Mouse (Mus musculus) spleen, adult 2 months (tissue): ENCODE results near the gene Sh3gl1. TPM values are rescaled to one million over a fixed set of nuclear protein-coding genes. Genes with fewer than 3 reads are reported as not detected.

Source experiments
- DNase-seq, 2 experiments: peaks; one replicate each; pipeline versions ENCODE4 v3.0.0 to v3.0.0-alpha.2; 2012 to 2021; ENCODE audit warnings: low spot score in 2 of 2, low read depth in 1 of 2
- H3K27ac ChIP-seq: fragments of 200-500 bp; 2 replicates; pipeline ENCODE4 v1.5.1; 2012; ENCODE audit warnings: low read length, inconsistent platforms; ENCODE audit not compliant: insufficient read depth
- H3K27me3 ChIP-seq: fragments of 200-500 bp; 2 replicates; pipeline ENCODE4 v1.6.1; 2012; ENCODE audit warnings: mild to moderate bottlenecking, moderate library complexity, low read length, inconsistent platforms; ENCODE audit not compliant: control insufficient read depth, insufficient read depth
- H3K36me3 ChIP-seq: fragments of 200-500 bp; 2 replicates; pipeline ENCODE4 v1.6.1; 2012; ENCODE audit warnings: mild to moderate bottlenecking, low read length, inconsistent platforms; ENCODE audit not compliant: control insufficient read depth, insufficient read depth
- H3K4me1 ChIP-seq: fragments of 200-500 bp; 2 replicates; pipeline ENCODE4 v1.6.1; 2011; ENCODE audit warnings: inconsistent platforms; ENCODE audit not compliant: control insufficient read depth, insufficient read depth, insufficient read length
- H3K4me3 ChIP-seq: fragments of 200-500 bp; 2 replicates; pipeline ENCODE4 v1.5.1; 2011; ENCODE audit warnings: mild to moderate bottlenecking, inconsistent platforms; ENCODE audit not compliant: insufficient read depth, insufficient read length; ENCODE audit errors: extremely low read depth
- CTCF ChIP-seq: fragments of 200-500 bp; IDR thresholded peaks from 2 replicates; pipeline ENCODE4 v1.5.1; 2011; ENCODE audit warnings: mild to moderate bottlenecking, inconsistent platforms; ENCODE audit not compliant: insufficient read depth, insufficient read length, insufficient replicate concordance; ENCODE audit errors: extremely low read depth
- POLR2A ChIP-seq: fragments of 200-500 bp; IDR thresholded peaks from 2 replicates; pipeline ENCODE4 v1.6.1; 2011; ENCODE audit warnings: low read depth, low read length, inconsistent platforms
- WGBS: fragments of 180-500 bp; shearing (Covaris S2); methylation state at CpG from one replicate; pipeline ENCODE4 v1.1.7; 2018; 5-methylcytosine and 5-hydroxymethylcytosine counted together
- polyA plus RNA-seq: library from polyadenylated mRNA; depleted of rRNA; stranded (reverse); fragments of >200 nt; gene quantifications from 2 replicates; pipeline ENCODE4 v1.2.3, GENCODE M21; 2012; rRNA removed

The Sh3gl1 gene
- polyA plus RNA-seq, 1 experiment, result 72.3 TPM

- no peak for DNase-seq
- H3K36me3 ChIP-seq, result no peaks in the 10 kb centered on the region
- TF ChIP-seq CTCF, result no peak
- TF ChIP-seq POLR2A, result no peak
- H3K4me1 ChIP-seq, result no peaks in the 10 kb centered on the region
- H3K27ac ChIP-seq, result no peak overlapping the region
- H3K27me3 ChIP-seq, result no peaks in the 10 kb centered on the region
- H3K4me3 ChIP-seq, result no peak overlapping the region
- WGBS, result 73% methylated on average over 3 of the region's 3 CpGs
Observed at GRCm38 (mm10) chr17:55977301-55977700, 59.1 kb downstream of the Sh3gl1 start.

- DNase-seq, result peak; percentile 47 to 58
- H3K4me1 ChIP-seq, result no peaks in the 10 kb centered on the region
- peak; percentile 84 for TF ChIP-seq CTCF
- no peak for TF ChIP-seq POLR2A
- no peak overlapping the region for H3K4me3 ChIP-seq
- no peak overlapping the region for H3K27ac ChIP-seq
- 21% methylated on average over 13 of the region's 13 CpGs for WGBS
- peaks cover 2% of the 10 kb centered on the region; the same call in 1 of the 2 replicates for H3K27me3 ChIP-seq
- H3K36me3 ChIP-seq, result no peaks in the 10 kb centered on the region
Observed at GRCm38 (mm10) chr17:55976255-55976862, 60.1 kb downstream of the Sh3gl1 start.

- peaks cover 10% of the 10 kb centered on the region for H3K27me3 ChIP-seq
- H3K27ac ChIP-seq, result no peak overlapping the region
- peaks cover 10% of the 10 kb centered on the region for H3K36me3 ChIP-seq
- 53% methylated on average over 22 of the region's 22 CpGs for WGBS
- H3K4me1 ChIP-seq, result peaks cover 4% of the 10 kb centered on the region
- TF ChIP-seq POLR2A (no peak), CTCF (no peak)
- DNase-seq, result no peak
- H3K4me3 ChIP-seq, result no peak overlapping the region
Observed at GRCm38 (mm10) chr17:55971453-55971852, 65.0 kb downstream of the Sh3gl1 start.

GRCm38 (mm10) chr17:55969966-55970891 lies 66.2 kb downstream of the Sh3gl1 start, which contains the start of gene Shd:
Shd (plus strand) TSS chr17:55970467.
- DNase-seq, result no peak
- TF ChIP-seq POLR2A (no peak), CTCF (no peak)
- H3K27me3 ChIP-seq, result peaks cover 10% of the 10 kb centered on the region
- H3K36me3 ChIP-seq, result peaks cover 18% of the 10 kb centered on the region
- no peak within 1 kb of the TSS for H3K27ac ChIP-seq
- H3K4me1 ChIP-seq, result peaks cover 4% of the 10 kb centered on the region
- peak within 1 kb of the TSS; percentile 33; the same call in 1 of the 2 replicates for H3K4me3 ChIP-seq
- WGBS, result 11% methylated on average over 50 of the region's 55 CpGs

- DNase-seq, result no peak
- TF ChIP-seq POLR2A (no peak), CTCF (no peak)
- H3K27me3 ChIP-seq, result peaks cover 10% of the 10 kb centered on the region
- H3K4me1 ChIP-seq, result peaks cover 4% of the 10 kb centered on the region
- 51% methylated on average over 14 of the region's 14 CpGs for WGBS
- H3K36me3 ChIP-seq, result peaks cover 22% of the 10 kb centered on the region
- no peak overlapping the region for H3K27ac ChIP-seq
- H3K4me3 ChIP-seq, result no peak overlapping the region
Observed at GRCm38 (mm10) chr17:55969560-55969959, 66.9 kb downstream of the Sh3gl1 start.

GRCm38 (mm10) chr17:55968210-55968609 lies 68.2 kb downstream of the Sh3gl1 start:
- 73% methylated on average over 7 of the region's 7 CpGs for WGBS
- Histone ChIP-seq H3K36me3 (peaks cover 28% of the 10 kb centered on the region), H3K4me3 (no peak overlapping the region), H3K4me1 (peaks cover 4% of the 10 kb centered on the region), H3K27me3 (peaks cover 10% of the 10 kb centered on the region), H3K27ac (no peak overlapping the region)
- DNase-seq, result no peak
- no peak for TF ChIP-seq CTCF

GRCm38 (mm10) chr17:55967186-55967585 lies 69.2 kb downstream of the Sh3gl1 start:
- no peak for DNase-seq
- no peak overlapping the region for H3K27ac ChIP-seq
- TF ChIP-seq POLR2A (no peak), CTCF (no peak)
- no peak overlapping the region for H3K4me3 ChIP-seq
- H3K27me3 ChIP-seq, result peaks cover 10% of the 10 kb centered on the region
- H3K4me1 ChIP-seq, result peaks cover 4% of the 10 kb centered on the region
- peaks cover 28% of the 10 kb centered on the region for H3K36me3 ChIP-seq
- 93% methylated on average over 4 of the region's 4 CpGs for WGBS

Other genes starting within 250 kb of the Sh3gl1 start
- 0.18 and 0.33 TPM in 2 replicates for gene Zfp119a, start 157.7 kb downstream of the Sh3gl1 start, polyA plus RNA-seq
- 0.88 and 0.96 TPM in 2 replicates for gene Zfp959, start 144.5 kb downstream of the Sh3gl1 start, polyA plus RNA-seq
- 0.25 and 0.27 TPM in 2 replicates for gene Zfp119b, start 87.1 kb downstream of the Sh3gl1 start, polyA plus RNA-seq
- 36.3 and 44.8 TPM in 2 replicates for gene Ebi3, start 84.0 kb downstream of the Sh3gl1 start, polyA plus RNA-seq
- 8.2 and 10.5 TPM in 2 replicates for gene Yju2, start 77.5 kb downstream of the Sh3gl1 start, polyA plus RNA-seq
- gene Shd, start 66.2 kb downstream of the Sh3gl1 start, polyA plus RNA-seq, result 1.9 and 2.2 TPM in 2 replicates
- gene Fsd1, start 50.1 kb downstream of the Sh3gl1 start, polyA plus RNA-seq, result 0.06 and 0.07 TPM in 2 replicates
- 9.1 and 12.0 TPM in 2 replicates for gene Stap2, start 31.1 kb downstream of the Sh3gl1 start, polyA plus RNA-seq
- gene Mpnd, start 30.9 kb downstream of the Sh3gl1 start, polyA plus RNA-seq, result 76.7 and 135 TPM in 2 replicates
- 2.8 and 4.3 TPM in 2 replicates for gene Chaf1a, start 3.8 kb upstream of the Sh3gl1 start, polyA plus RNA-seq
- gene Ubxn6, start 38.4 kb upstream of the Sh3gl1 start, polyA plus RNA-seq, result 45.3 and 56.4 TPM in 2 replicates
- gene Hdgfl2, start 43.0 kb upstream of the Sh3gl1 start, polyA plus RNA-seq, result 42.3 and 52.3 TPM in 2 replicates
- 2.3 and 3.0 TPM in 2 replicates for gene Plin4, start 73.2 kb upstream of the Sh3gl1 start, polyA plus RNA-seq
- 0.30 and 0.36 TPM in 2 replicates for gene Plin5, start 81.0 kb upstream of the Sh3gl1 start, polyA plus RNA-seq
- 56.0 and 79.2 TPM in 2 replicates for gene Lrg1, start 85.4 kb upstream of the Sh3gl1 start, polyA plus RNA-seq
- 9.1 and 11.8 TPM in 2 replicates for gene Sema6b, start 103.7 kb upstream of the Sh3gl1 start, polyA plus RNA-seq
- 6.6 and 7.3 TPM in 2 replicates for gene Tnfaip8l1, start 125.8 kb upstream of the Sh3gl1 start, polyA plus RNA-seq
- gene Mydgf, start 147.3 kb upstream of the Sh3gl1 start, polyA plus RNA-seq, result 27.5 and 36.4 TPM in 2 replicates
- 34.4 and 46.4 TPM in 2 replicates for gene Dpp9, start 182.3 kb upstream of the Sh3gl1 start, polyA plus RNA-seq
- 21.1 and 29.0 TPM in 2 replicates for gene Fem1a, start 220.2 kb upstream of the Sh3gl1 start, polyA plus RNA-seq
- gene Ticam1, start 240.2 kb upstream of the Sh3gl1 start, polyA plus RNA-seq, result 20.5 and 21.6 TPM in 2 replicates